Mouse (Mus musculus) brain, embryonic 14.5 days (tissue): Measurements from ENCODE around the gene Grasp. TPM values are rescaled to one million over a fixed set of nuclear protein-coding genes. Genes with fewer than 3 reads are reported as not detected.

Source experiments
- DNase-seq: peaks from one replicate; pipeline ENCODE4 v3.0.0-alpha.2; 2011; ENCODE audit warnings: low read depth
- CTCF ChIP-seq: fragments of 200-500 bp; IDR thresholded peaks from 2 replicates; pipeline ENCODE4 v1.5.1; 2012; ENCODE audit warnings: inconsistent platforms, mild to moderate bottlenecking, moderate library complexity, borderline replicate concordance; ENCODE audit not compliant: insufficient read depth, insufficient read length; ENCODE audit errors: extremely low read depth
- POLR2A ChIP-seq: fragments of 200-500 bp; IDR thresholded peaks from 2 replicates; pipeline ENCODE4 v1.6.1; 2012; ENCODE audit warnings: mild to moderate bottlenecking, inconsistent platforms, borderline replicate concordance; ENCODE audit not compliant: poor library complexity, insufficient read depth, insufficient read length, severe bottlenecking; ENCODE audit errors: extremely low read depth
- polyA plus RNA-seq: library from polyadenylated mRNA; depleted of rRNA; stranded (reverse); fragments of >200 nt; gene quantifications from 2 replicates; pipeline ENCODE4 v1.2.3, GENCODE M21; 2012

Gene Grasp
- polyA plus RNA-seq, 1 experiment = 6.5 TPM

- TF ChIP-seq POLR2A (no peak), CTCF (no peak)
- DNase-seq = no peak
These were observed 39.7 kb upstream of the Grasp start for GRCm38 (mm10) chr15:101184300-101184699.

GRCm38 (mm10) chr15:101185549-101185948 is 38.4 kb upstream of the Grasp start:
- TF ChIP-seq POLR2A (no peak), CTCF (peak; percentile 20; the same call in 1 of the 2 replicates)

GRCm38 (mm10) chr15:101187907-101188306 is 36.1 kb upstream of the Grasp start:
- TF ChIP-seq POLR2A (no peak), CTCF (peak; percentile 11; the same call in 1 of the 2 replicates)
- no peak for DNase-seq

More at GRCm38 (mm10) chr15:101185549-101185948, 38.4 kb upstream of the Grasp start:
- no peak for DNase-seq

- DNase-seq = no peak
- TF ChIP-seq POLR2A = no peak
- TF ChIP-seq CTCF = no peak
These were observed 33.8 kb upstream of the Grasp start for GRCm38 (mm10) chr15:101189981-101190761.

DNA sequence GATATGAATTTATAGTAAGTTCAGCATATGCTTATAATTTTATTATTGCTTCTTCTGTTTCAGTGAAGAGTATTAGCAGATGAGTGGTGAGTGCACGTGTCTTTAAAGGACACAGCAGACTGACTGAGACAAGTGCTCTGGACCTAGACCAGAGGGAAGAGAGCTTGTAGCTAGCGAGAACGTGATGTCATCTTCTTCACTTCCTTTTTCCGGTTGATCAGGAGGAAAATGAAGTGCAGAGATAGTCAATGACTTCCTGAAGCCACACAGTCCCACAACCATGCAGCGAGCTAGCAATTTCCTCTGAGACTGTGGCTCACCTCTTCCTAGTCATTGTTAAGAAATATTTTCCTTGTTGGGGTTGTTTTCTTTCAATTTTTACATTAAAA is 33.2 kb upstream of the Grasp start:
- TF ChIP-seq POLR2A = no peak
- no peak for TF ChIP-seq CTCF
- DNase-seq = no peak

GRCm38 (mm10) chr15:101191459-101192259 is 32.3 kb upstream of the Grasp start:
- peak; percentile 96 for DNase-seq
- TF ChIP-seq POLR2A = no peak
- TF ChIP-seq CTCF = no peak

DNA sequence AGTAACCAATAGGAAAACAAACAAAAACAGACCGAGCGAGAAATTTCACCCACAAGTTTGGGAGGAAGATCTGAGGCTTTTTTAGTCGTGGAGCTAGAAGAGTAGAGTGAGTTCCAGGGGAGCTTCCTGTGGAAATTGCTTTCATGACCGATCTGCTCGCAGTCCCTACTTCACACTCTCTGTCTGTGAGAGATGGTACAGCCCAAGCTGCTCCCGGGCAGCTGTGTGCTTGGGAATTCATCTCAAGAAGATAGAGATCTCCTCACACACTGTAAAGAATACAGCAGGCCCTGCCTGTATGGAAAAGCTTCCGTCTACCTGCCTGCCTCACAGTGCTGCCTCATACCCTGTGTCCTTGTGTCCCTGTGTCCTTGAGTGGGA is 31.7 kb upstream of the Grasp start:
- no peak for TF ChIP-seq CTCF
- no peak for TF ChIP-seq POLR2A

DNA sequence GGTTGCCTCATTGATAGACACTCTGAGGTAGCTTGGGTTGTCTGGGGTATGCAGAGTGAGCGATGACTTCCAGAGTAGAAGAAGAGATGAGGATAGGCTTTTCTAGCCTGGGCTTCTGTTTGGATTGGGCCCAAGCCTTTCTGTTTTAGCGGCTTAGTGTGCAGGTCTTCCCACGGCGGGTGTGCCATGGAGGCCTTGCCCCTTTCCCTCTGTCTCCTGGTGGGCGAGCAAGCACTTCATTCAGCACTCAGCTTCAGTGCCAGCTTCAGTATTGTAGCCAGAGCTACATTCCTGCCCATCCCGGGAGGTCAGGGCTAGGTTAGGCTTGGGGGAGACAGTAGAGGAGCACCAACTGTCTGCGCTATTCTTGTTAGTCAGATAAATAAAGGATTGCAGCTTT is 31.3 kb upstream of the Grasp start:
- TF ChIP-seq POLR2A (no peak), CTCF (no peak)
- DNase-seq = no peak

More for the DNA sequence above, 31.7 kb upstream of the Grasp start:
- DNase-seq = no peak

DNA sequence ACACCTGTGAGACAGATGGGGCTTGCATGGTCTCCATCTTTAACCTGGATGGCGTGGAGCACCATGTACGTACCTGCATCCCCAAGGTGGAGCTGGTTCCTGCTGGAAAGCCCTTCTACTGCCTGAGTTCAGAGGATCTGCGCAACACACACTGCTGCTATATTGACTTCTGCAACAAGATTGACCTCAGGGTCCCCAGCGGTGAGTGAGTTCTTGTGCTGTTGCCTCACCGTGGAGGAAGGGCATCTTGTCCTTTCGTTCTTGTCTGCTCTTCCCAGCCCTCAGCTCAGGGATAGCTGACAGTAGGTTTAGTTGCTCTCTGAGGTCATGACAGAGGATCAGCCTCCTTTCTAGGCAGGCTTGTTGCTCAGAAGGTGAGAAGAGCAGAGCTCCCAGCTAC is 30.0 kb upstream of the Grasp start:
- TF ChIP-seq CTCF (no peak), POLR2A (no peak)

DNA sequence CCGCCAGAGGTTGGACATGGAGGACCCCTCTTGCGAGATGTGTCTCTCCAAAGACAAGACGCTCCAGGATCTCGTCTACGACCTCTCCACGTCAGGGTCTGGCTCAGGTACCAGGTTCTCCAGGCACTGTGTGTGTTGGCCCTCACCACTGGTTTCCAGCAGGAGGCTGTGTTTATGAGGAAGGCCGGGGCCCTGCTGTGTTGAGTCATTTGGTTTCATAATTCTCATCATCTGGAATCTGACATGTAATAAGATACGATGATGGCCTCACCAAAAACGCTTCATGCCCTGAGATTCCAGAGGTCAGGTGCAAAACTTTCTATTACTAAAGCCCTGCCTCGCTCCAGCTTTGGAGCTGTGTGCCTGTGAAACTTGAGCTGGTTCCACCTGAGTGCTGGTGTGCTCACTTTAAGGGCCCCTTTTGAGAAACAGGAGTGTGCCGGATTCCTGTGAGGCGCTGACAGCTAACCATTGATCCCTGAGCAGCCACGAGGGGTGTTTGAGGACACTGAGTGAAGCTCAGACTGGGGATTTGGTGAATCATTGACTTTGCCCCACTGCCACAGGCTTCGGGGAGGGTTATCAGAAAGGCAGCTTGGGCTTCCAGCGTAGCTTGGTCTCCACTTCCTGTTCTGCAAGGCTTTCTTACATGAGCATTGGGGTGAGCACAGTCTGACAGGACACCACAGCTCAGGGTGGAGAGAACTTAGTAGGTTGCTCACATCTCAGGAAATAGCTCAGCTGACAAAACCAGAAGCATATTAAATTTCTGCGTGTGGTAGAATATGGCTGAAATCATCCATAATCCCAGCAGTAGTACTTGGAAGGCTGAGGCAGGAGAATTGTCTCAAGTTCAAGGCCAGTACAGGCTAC is 28.8 kb upstream of the Grasp start:
- TF ChIP-seq POLR2A = no peak
- TF ChIP-seq CTCF = no peak
- no peak for DNase-seq

More for the DNA sequence above, 30.0 kb upstream of the Grasp start:
- no peak for DNase-seq
